Mouse (Mus musculus) embryo, embryonic 10.5 days (tissue): ENCODE measurements around the gene Ovol2.

Source experiments
- DNase-seq: peaks from one replicate; pipeline ENCODE4 v3.0.0-alpha.2; 2015; ENCODE audit warnings: low spot score

Gene Ovol2

DNA sequence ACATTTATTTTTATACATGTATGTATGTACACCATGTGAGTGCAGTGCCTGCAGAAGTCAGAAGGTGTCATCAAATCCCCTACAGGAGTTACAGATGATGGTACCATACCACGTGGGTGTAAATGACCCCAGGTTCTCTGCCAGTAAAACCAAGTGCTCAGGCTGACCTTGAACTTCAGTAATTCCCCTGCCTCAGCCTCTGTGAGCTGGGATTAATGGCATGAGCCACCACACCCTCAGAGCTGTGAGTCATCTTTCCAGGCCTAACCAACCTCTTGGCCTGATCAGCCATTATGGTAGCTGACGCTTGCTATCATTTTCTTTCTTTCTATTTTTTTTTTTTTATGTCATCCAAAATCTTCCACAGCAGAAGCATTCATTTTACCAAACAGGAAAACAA lies 20.6 kb downstream of the Ovol2 start:
- no peak for DNase-seq

DNA sequence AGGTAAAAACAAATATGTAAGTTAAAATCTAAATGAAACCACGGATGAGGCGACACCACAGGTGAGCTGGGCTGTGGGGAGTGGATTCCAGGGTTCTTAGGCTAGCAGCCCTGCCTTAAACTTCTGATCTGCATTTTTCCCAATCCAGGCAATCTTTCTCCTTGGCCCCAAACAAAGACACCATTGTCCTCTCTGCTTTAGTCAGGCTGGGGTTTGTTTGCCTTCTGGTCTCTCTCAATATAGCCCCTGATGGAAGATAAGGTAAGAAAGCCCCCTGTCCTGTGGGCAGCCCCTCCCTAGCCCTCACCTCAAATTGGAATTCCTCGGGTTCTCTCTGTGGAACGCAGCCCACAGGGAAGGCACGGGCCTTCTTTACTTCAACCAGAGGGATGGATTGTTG lies 21.7 kb downstream of the Ovol2 start:
- DNase-seq = peak; percentile 26

DNA sequence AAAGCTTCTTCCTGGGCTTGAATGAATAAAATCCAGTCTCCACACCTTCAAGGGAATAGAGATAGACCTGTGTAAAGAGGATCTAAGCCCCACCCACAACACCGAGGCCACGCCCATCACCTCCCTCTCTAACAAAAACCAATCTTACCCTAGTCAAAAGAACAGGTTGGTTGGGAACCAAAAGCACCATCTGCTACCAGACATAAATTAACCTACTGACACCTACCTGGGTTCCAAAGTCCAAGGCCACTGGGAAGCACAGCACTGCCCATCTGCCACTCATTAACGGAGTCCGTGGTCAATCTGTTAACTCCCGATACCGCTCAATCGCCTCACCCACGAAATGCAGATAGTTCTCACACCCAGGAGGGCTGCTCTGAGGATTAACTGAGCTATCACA lies 23.4 kb downstream of the Ovol2 start:
- DNase-seq = no peak

DNA sequence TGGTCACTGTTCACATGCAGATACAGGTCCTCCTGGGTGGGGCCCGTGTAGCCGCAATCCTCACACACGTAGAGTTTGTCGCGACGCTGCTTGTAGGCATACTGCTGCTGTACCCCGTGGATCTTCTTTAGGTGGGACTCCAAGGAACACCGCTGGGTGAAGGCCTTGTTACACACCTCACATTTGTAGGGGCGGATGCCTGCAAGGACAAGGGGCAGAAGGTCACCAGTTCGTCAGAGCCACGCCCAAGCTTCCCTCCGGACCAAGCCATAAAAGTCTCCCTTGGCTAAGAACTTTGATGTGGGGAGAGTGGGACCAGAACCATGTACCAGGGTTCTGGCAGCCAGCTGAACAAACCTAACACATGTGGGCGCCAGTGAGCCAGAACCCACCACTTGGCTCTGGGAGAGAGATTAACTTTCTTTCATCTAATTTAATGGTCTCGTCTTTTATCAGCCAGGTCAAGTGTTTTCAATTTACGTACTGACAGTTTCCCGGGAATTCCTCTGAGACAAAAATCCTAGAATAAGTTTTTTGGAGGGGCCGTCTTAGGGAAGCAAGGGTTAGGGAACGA lies 26.1 kb downstream of the Ovol2 start:
- no peak for DNase-seq

DNA sequence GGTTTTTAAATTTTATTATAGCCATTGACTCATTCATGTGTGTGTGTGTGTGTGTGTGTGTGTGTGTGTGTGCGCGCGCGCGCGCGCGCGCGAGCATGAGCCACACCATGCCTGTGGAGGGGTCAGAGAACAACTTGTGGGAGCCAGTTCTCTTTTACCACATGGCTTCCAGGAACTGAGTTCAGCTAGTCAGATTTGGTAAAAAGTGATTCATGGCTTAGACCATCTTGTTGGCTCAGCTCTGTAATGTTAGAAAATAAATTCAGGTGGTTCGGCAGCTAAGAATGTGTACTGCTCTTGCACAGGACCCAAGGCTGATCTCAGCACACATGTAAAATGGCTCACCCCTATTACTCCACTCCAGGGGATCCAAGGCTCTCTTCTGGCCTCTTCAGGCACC lies 30.8 kb downstream of the Ovol2 start:
- DNase-seq = no peak

DNA sequence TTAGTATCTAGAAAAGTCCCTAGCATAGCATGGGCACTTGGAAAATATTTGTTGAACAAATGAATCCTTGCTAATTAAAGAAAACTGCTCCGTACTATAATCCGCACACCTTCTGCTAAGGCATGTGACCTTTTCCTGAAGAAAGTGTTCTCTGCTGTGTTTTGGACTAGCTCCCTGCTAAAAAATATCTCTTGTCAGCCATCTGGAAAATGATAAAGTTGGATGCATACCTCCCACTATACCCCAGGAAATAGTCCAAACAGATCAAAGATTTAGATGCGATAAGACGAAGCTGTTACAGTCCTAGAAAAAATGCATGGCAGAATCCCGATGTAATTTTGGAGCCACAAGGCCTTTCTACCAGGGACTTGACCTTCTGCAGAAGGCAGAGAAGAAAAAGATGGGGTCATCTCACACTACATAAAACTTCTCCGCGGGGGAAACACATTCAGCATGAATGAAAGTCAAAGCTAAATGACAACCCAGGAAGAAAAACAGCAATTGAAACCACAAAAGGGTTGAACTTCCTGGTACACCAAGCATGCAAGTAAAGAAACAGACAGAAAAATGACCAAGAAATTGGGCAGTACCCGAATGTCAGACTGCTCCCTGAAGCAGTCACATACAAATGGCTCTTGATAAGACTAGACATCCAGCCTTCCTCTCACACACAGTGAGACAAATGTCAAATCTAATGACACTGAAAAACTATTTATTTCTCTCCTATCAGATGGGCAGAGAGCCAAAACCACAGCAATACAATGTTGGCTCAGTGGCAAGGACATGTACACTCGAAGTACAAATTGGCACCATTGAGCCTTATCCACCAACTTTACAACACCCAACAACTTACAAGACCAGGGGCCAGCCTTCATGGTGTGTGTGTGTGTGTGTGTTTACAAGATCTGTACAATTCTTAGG lies 31.9 kb downstream of the Ovol2 start:
- DNase-seq = no peak

DNA sequence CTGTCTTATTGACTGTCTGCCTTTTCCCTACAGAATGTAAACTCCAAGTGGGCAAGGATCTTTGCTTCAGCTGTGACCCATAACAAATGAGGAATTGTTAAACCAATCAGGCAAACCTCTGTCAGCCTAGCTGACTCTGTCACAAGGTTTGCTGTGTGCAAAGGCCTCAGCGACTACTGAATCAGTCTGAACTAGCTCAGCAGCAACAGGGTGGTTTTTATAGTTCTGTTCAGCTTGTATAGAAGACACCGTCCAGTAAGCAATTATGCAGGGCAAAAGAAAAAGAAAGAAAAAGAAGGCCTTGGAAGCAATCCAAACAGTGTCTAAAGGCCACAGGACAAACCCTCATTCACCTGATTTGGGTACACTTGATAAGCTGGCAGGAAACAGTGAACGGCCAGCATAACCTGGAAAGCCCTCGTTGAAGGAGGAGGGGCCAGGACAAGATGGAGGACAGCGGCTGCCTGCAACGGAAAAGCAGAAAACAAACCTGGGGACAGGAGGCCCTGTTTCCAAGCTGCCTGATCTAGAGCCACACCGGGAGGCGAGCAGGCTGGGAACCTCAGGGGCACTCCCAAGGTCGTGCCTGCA lies 36.7 kb downstream of the Ovol2 start:
- DNase-seq = no peak

DNA sequence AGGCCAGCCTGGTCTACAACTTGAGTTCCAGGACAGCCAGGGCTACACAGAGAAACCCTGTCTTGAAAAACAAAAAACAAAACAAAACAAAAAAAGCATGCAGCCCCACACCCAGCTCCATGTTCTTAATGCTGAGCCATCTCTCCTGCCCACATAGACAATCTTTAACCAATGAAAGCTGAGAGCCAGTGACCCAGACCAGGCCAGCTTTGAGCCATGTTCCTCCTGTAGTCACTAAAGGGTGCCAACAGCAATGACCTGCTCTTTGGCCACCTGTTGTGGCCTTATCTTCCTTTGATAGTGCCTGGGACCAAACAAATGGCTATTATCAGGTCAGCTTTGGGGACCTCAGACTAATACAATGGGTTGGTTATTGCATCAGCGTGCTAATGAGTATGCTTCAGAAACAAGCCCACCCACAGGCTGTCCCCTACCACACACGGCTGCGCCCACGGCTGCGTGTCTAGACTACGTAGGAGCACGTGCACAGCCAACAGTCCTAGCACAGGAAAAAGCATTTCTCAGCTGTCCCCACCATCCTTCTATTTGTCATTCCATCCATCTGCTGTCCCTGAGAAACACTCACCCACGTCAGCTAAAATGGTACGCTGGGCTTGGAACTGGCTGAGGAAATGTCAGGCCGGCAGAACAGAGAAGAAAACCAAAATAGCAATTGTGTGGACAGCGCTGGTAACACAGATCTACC lies 40.2 kb downstream of the Ovol2 start:
- DNase-seq = no peak

DNA sequence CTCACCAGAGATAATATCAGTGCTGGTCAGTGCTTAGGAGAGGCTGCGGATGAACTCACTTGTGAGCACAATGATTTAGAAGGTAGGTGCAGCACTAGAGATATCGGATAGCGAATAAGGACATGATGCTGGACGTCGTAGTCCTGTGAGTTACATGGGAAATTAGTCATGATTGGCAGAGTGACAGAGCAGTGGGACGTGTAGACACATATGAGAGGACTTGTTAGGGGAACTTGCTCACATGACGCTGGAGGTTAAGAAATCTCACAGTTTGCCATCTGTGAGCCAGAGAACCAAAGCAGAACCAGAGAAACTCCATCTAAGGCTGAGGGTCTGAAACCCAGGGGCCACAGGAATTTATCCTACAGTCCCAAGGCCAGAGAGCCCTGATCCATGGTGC lies 41.6 kb downstream of the Ovol2 start:
- DNase-seq = no peak

DNA sequence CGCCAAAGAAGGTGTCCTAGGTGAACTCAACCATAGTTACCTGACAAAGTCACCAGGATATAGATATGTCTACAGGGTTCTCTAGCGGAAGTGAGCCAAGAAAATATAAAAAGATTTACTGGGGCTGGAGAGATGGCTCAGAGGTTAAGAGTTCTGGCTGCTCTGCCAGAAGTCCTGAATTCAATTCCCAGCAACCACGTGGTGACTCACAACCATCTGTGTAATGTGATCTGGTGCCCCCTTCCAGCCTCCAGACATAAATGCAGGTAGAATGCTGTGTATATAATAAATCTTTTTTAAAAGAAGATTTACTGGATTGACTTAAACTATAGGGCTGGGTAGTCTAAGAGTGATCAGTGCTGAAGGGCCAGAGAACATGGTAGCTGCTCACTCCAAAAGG lies 50.5 kb downstream of the Ovol2 start:
- DNase-seq = no peak

DNA sequence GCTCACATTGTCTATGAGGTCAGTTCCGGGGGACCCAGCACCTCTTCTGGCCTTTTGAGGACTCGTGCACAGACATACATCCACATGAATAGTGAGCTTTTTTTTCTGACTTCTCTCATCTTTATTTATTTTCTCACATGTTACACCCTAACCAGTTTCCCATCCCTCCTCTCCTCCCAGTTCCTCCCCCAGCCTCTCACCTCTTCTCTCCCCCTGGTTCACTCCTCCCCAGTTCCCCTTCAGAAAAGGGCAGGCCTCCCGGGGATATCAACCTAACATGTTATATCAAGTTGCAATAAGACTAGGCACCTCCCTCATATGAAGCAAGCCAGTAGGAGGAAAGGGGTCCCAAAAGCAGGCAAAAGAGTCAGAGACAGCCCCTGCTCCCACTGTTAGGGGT lies 51.4 kb downstream of the Ovol2 start:
- no peak for DNase-seq

DNA sequence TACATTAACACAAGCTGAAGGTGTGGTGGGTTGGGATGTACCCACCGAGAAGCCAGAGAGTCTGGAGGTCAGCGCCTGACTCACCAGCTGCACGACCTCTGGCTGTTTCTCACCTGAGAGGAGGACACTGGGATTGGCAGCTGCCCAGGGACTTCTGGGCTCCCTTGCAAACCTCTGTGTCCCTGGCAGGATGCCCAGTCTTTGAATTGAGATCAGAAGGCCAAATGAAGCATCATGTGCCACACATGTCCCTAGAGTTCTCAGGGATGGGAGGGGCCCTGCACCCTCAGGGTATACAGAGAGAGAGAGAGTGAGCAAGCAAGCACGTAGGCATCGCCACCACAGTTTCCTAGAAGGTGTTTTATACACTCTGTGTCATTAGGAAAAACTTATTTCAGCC lies 52.2 kb downstream of the Ovol2 start:
- no peak for DNase-seq

DNA sequence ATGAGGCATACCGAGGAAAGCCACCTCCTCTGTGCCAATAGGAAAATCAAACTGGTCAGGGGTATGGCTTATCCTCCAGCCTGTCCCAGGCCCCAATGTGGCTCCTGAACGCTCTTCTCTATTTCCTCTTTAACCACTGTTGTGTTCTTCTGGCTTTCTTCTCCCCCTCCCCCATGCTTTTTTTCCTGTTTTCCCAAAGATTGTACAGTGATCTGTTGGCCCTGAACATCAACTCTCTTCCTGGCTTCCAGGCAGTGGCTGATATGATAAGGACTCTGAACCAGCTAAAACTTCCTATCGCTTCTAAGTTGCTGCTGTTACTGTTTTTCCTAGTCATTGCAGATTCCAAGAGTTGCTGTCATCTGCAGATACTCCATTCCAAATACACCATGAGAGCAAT lies 55.1 kb downstream of the Ovol2 start:
- no peak for DNase-seq

DNA sequence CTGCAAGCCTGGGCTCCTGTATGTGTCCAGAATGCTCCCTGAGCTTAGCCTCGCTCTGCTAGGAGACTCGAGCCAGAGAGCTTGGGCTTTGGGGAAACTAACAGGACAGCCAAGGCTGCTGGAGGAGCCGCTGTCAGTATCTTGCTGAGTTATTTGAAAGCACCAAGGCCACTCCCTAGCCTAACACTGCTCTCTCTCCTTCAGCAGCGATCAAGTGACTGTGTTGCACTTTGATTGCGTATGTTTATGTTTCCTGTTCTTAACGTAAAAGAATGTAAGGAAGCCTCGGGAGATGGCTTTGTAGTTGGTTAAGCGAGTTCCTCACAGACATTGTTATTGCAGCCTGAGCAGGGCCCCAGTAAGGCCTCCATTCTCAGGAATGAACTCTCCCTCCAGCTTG lies 57.2 kb downstream of the Ovol2 start:
- no peak for DNase-seq

DNA sequence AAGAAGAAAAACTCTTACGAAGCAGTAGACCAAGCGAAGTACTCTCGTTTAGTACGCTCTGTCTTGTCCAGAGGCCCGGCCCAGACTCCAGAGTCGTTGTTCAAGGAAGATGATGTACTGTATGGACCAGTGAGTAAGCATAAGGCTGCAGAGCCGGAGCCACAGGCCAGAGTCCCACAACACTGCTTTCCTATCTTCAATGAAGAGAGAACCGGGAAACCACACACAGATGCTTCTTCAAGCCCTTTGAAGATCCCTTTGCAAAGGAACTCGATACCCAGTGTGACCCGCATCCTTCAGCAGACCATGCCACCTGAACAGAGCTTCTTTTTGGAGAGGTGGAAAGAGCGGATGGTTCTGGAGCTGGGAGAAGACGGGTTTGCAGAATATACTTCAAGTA lies 59.9 kb downstream of the Ovol2 start:
- DNase-seq = no peak

DNA sequence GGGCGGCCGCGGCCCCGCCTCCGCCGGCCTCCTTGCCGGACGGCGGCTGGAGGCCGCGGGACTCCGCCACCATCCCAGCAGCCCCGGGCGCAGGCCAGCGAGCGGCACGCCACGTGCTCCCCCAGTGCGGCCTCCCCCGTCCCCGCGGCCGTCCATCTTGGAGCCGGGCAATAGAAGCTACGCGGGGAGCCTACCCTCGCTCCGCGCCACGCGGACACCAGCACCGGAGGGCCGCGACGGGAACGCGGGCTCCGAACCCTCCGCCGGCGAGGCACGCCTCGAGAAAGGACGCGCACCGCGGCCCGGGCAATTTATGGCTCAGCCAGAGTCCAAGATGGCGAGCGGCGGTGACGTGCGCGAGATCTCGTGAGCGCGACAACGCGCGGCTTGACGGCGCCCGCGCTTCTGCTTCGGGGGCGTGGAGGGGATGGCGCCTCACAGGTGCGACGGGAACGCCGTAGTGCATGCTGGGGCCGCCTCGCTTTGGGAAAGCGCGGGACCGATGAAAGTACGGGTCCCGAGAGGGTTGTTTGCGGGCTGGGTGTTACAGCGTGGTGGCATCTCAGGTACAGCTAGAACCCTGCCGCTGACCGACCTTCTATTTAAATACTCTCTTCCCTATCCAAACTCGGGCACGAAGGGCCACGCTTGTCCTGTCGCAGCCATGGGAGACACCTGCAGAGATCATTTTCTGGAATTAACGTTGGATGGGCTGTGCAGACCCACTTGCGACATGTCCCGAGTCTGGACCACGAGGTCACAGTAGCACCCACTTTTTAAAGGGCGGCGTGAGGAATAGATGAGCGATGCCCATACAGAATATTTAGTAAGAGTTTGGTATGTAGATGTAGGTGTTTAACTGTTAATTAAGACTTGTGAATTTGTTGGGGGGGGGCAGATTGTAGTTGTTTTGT lies 61.2 kb downstream of the Ovol2 start, which contains the start of the genes Mgme1 and Snx5:
Mgme1 (plus strand) TSS at position 157 of the 914 bp plus-strand sequence.
Snx5 (minus strand) TSS at position 400 of the 914 bp plus-strand sequence.
- peak; percentile 95 for DNase-seq

DNA sequence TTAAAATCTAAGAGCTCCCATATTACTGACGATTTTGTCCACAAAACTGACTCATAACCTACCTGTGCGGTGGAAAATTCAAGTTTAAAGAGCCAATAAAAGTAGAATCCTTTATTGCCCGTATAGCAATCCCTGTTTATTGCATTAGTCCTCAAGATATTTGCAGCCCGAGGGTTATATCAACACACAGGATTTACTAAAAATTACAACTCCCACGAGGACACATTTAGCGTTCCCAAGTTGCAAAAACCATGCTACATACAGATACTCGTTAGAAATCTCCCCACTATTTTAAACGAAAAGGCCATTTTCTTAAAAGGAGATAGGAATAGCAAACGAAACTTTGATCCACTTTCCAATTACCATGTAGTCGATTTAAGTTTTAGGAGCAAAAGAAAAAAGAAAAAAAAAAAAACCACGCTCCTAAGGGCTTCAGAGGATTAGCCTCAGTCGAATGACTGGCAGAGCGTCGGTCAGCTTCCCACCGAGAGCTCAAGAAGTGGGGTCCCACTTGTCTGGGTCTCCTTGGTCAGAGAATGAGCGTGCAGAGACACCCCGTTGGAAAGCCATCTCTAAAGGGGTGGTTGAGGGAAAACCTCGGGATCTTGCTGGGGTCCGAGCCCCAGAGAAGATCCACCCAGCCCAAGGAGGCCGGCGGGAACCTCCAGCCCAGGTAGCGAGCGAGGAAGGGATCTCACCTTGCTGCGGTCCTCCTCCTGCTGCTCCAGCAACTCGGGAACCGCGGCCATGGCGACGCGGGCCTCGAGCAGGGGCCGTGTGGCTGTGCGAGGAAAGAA lies 62.1 kb downstream of the Ovol2 start:
- DNase-seq = peak; percentile 64

DNA sequence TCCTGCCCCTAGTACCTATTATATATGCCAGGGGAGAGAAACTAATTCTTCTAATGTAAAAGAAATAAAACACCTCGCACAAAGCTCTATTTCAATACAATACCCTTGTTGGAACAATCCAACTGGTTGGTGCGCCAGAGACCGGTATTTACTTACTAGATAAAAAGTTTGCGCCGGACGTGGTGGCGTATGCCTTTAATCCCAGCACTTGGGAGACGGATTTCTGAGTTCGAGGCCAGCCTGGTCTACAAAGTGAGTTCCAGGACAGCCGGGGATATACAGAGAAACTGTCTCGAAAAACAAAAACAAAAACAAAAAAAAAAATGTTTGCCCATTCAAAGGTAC lies 62.7 kb downstream of the Ovol2 start:
- peak; percentile 58 for DNase-seq

DNA sequence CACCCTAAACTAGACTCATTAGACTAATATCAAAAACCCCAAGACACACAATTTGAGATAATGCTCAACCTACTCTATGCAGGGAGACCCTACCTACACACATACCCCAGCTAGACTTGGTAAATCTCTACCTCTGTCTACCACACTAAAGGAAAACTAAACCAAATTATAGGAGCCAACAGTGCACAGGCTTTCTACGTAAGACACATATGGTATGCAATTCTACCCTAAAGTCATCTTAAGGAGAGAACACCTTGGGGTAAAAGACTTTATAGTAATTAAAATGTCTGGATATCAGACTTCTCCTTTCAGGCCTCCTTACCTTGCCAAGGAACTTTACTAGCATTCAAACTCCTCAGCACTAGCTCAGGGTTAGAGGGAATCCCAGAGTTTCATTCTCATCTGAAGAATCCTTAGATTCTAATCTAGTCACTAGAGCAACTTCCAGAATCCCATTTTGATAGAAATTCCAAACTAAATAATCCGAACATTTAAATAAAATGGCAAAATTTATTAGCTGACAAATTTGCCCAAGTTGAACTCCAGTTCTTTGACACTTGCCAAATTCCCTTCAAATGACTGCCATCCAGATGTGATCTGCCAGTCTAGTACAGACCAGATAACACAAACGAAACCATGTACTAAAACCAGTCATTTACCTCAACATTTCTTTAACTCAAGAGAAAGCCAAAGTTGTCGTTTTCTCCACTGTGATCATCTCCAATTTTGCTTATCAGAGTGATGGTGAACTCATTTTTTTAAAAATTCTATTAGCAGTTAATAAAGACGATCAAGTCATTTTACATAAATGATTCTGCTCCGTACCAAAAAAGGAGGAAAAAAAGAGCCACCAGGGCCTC lies 63.3 kb downstream of the Ovol2 start:
- DNase-seq = no peak

DNA sequence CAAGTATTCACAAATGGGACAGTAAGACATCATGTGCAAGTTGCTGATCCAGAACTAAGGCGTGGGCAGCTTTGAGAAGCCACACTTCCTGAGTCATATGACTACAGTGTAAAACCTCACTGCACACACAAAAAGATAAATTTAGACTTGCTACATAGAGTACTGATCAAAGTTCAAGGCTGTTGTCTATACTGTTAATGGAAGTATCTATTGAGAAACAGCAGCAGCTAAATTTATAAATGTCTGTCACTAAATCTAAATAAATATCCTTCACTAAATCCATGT lies 64.3 kb downstream of the Ovol2 start:
- DNase-seq = no peak
